Mouse (Mus musculus) spleen, postnatal 36 days (tissue): ENCODE measurements around the gene Ehhadh.
"Not testable (repeated sequence)": the region's sequence is repeated elsewhere in the genome, so short reads cannot be mapped to it uniquely, and the experiment has no call there.

Experiments
- DNase-seq, 2 experiments: peaks; one replicate each; pipeline ENCODE4 v3.0.0; 2022; ENCODE audit warnings: low spot score in 2 of 2, mixed read lengths in 1 of 2

Gene Ehhadh

DNA sequence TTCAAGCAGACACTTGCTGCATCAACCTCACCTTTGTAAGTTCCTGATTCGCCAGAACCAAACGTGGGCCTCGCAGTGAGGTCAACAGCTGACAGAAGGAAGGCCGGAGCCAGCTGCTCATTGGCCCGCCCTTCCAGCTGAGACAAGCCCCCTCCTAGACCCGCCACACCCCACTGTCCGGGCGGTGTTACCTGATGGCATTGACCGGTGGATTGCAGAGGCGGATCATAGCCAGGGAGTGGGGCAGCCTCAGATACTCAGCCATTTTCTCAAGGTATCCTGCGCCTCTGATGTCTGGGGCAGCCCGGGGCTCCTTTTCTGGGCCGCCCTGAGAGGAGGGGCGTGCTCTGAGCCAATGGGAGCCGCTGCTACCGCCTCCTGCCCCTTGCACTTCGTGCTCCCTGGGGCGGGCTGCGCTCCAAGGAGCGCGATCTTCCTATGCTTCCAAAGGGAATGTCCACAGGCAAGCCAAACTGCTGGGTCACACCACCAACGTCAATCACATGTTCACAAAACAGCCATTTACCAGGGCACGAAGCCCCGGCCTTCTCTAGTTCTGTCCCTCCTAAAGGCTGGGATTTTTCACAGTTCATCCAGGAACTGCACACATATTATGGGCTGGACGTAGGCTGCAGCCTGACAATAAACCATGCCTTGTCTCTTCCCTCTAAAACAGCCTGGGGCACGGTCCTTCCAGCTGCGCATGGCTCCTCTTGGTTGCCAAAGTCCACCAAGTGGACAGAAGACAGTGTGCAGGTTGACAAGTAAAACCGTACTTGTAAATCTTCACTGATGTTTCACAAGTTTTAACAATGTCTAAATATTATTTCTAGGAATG is at the start of gene Ehhadh:
Gene Ehhadh, minus strand, starts transcription at position 292 of the 838 bp plus-strand sequence.
- peak; percentile 36 to 47 for DNase-seq

- DNase-seq = peak in 1 of 2 experiments; percentile 8
These were observed 48.9 kb upstream of the Ehhadh start for GRCm38 (mm10) chr16:21836311-21837072.

DNA sequence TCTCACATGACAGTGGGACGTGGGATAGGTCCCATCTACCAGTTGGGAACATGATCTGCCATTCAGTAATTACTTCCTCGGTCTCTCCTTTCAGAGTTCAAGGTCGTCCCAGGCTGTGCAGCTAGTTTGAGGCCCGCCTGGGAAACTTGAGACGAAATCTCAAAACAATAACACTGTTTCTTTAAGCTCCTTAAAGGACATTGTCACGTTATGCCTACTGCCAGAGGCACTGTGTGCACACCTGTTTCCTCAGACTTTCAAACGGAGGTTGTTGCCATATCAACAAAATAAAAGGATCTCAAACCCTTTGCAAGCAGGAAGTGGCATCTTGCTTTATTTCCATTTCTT is 48.0 kb upstream of the Ehhadh start:
- DNase-seq = no peak

GRCm38 (mm10) chr16:21834866-21835583 is 47.4 kb upstream of the Ehhadh start:
- DNase-seq = no peak

DNA sequence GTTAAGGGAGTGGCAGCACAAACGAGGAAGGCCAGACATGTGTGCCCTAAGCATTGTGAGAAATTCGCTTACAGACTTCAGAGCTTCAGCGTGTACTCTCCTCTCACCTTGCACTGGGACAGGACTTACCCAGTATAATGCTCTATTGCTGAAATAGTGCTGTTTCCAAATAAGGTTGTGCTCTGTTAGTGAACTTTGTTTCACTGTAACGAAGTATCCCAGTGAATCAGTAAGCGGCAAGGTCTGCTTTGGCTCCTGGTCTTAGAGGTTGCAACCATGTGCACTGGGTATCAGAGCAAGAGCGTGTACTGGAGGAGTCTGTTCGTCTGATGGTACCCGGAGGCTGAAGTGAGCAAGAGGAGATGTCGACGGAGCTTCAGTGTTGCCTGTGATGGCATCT is 46.4 kb upstream of the Ehhadh start:
- DNase-seq = no peak

- DNase-seq = no peak
These were observed 45.9 kb upstream of the Ehhadh start for GRCm38 (mm10) chr16:21833469-21833868.

- DNase-seq = no peak
These were observed 44.2 kb upstream of the Ehhadh start for GRCm38 (mm10) chr16:21831764-21832163.

GRCm38 (mm10) chr16:21830784-21831183 is 43.2 kb upstream of the Ehhadh start:
- no peak for DNase-seq

DNA sequence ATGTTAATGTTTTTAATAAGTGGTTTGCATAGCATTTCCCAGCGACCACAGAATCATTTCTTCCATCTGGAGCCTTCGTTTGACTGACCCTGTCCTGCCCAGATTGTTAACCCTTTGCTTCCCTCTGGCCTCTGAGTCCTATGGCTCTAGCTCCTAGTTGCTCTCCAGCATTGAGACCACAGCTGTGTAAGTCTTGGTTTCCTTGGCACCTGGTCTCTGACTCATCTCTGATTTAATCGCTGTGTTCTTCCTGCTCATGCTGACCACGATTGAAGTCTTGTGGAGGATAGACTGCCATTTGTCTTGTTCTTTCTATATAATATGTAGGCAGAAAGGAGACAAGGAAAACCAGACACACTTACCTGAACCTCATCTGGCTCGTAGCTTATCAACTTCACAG is 42.1 kb upstream of the Ehhadh start:
- no peak for DNase-seq

GRCm38 (mm10) chr16:21827581-21827980 is 40.0 kb upstream of the Ehhadh start:
- no peak for DNase-seq

DNA sequence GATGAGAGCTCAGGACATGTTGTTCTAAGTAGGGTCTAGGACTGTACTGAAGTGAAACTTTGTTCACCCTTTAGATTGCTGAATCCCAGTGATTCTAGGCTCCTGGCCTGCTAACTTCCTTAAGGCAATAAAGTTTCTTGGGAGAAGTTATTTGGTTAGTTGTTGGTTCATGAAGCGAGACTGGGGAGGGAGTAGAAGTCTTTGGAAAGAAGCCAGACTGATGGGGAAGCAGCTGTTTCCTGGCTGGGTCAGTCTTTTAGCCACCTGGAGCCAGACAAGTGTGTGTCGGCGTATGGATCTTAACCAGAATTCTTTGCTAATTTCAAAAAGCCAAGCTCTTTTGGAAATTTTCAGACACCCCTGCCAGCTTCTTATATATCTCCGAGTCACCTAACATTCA is 39.5 kb upstream of the Ehhadh start:
- DNase-seq = no peak

GRCm38 (mm10) chr16:21825612-21826031 is 38.0 kb upstream of the Ehhadh start:
- no peak for DNase-seq

DNA sequence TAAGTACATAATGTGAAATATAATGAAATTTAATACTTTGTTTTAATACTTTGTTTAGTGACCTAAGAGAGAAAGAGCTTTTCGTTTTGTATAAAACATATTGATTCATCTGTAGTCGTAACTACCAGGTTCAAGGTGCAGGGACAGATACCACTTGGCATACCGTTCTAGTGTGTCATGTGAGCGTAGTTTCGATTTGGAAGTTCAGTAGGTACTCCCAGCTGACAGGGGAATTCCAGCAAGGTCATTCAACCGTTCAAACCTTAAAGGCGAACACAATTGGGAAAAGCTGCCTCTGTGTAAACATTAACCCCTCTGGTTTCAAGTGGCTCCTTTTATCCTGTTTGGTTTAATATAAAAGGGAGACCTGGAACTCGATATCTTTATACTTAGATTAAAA is 31.0 kb upstream of the Ehhadh start:
- DNase-seq = no peak

DNA sequence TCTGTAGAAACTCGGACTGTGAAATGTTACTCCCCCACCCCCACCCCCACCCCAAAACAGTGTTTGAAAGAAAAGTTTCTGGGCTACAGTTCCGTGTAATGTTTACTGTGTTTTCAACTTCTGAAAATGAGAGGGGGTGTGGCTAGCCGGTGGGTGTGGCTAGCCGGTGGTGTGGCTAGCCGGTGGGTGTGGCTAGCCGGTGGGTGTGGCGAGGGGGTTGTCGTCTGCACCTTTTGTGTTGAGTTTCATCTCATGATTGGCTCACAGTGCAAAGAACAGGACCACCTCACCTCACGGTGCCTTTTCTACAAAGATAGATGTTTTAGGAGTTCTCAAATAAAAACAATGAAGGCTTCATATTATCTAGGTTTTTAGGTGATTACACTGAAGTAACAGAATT is 30.5 kb upstream of the Ehhadh start:
- DNase-seq = no peak

DNA sequence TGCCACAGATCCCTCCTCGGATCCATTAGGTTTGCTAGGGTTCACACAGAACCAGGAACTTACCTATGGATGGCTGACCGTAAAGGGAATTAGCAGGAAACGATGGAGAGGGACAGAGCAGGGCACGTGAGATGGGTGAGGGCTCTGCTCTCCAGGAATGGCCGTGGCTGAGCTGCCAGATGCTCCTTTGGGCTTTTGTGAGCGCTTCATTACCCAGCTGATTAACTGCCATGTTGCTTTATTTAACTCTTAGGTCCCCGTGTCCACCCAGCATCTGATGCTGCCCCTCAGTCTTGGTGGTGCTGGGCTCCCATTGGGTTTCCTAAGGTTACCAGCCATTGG is 28.0 kb upstream of the Ehhadh start:
- no peak for DNase-seq

DNA sequence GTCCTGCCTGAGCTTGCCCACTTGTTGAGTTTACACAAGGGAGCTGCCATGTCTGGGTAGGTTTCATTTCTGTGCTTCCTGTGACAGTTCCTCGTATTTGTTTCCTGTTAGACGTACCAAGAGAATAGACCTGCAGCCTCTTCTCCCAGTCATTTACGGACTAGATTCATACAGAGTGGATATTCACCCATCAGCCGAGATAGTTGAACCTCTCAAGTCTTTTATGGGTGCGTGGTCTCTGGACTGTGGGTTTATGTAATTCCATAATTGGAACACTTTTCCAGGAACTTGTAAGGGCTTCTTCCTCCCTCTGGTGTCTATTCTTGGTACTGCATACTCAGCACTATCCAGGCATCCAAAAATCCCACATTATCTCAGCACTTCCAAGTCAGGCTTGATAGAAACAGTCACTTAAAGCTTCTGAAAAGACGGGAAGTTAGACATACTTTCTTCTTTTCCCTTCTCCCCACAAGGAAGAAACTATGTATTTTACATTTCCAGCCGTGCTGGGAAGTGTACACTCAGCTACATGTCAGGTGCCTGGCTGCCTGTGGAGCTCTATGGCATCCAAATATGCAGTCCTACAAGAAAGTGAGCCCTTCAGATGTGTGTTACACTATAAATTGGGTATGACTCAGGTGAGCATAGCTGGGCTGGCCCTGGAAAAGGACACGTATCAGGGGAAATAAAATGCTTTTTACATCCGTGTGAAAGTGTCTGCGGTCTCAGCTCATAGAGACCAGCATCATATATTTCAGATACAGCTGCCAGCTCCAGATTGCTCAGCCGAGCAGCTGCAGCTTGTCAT is 27.5 kb upstream of the Ehhadh start:
- DNase-seq = peak; percentile 27 to 41

DNA sequence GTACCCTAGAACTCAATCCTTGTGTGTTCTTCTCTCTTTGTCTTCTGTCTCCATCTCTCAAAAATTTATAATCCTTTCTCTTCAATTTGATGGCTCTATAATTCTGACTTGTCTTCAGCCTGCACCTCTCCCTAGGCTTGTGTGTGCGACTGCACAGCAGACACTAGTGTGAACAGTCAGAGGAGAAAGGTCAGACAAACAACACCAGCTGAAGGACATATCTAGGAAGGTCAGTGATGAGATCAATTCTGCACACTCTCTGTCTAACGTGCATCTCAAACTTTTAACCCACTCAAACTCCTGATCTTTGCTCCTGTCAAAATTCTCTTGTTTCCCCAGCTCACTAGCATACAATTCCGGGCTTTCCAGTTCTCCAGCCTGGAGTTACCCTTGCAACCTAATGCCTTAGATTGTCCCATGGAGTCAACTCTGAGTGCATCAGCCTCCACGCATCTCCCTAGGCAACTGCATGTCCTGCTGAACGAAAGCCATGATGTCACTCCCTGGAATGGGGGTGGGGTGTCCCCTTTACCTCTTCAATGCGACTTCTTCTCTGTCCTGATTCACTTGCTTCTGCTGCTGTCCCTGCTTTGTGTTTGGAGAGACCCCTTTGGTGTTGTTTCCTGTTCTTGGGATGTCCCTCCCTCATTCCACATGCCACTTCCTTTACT is 25.7 kb upstream of the Ehhadh start:
- DNase-seq = no peak

DNA sequence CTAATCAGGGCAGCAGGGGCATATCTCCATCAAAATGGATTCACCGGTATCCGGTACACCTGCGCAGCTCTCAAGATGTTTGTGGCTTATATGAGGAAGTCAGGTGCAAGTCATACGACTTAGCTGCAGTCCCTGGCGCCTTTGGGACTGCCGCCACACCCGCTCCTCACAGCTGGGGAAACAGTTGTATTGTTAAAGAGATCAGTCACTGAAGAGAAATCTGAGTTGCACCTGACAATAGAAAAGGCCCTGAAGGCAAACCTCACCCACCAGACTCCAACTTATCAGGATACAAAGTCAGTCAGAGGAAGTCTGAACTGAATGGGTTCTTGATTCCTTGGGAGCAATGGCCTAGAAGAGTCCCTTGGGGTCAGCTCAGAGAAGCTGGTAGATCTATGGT is 20.2 kb upstream of the Ehhadh start:
- DNase-seq = not testable (repeated sequence)

GRCm38 (mm10) chr16:21806892-21807291 is 19.3 kb upstream of the Ehhadh start:
- no peak for DNase-seq

- no peak for DNase-seq
These were observed 16.7 kb upstream of the Ehhadh start for GRCm38 (mm10) chr16:21804258-21804657.

DNA sequence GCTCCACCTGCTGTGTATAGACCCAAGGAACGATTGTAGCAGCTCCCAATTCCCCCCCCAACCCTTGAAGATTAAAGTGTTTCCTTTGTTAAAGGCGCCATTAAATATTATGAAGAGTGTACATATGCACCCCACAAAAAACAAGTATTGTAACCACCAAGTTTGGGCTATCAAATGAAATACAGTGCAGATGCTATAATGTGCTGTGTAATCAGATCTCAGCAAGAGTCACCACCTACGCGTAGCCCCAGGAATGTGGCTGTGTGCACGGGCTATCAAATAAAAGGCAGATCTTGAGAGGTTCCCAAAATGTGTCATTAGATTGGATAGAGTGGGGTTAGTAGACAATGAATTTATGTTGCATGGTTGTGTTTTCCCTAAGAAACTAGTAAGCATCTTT is 7.5 kb upstream of the Ehhadh start:
- no peak for DNase-seq
